Mouse (Mus musculus): Measurements from ENCODE around the gene Cers1. TPM values are rescaled to one million over a fixed set of nuclear protein-coding genes. Genes with fewer than 3 reads are reported as not detected.
A peak's percentile ranks its signal among the peaks of the same experiment; 100 is the strongest.

Gene Cers1
- total RNA-seq, 1 experiment: 1.9 TPM

- TF ChIP-seq CHD2 (IDR thresholded peaks at IDR 0.05; ENCODE audit: low read depth, low read length) (no peak), MAFK (IDR thresholded peaks at IDR 0.05; ENCODE audit: insufficient read depth, low read depth, low read length) (no peak), ZNF384 (IDR thresholded peaks at IDR 0.05; ENCODE audit: low read depth, low read length) (no peak), HCFC1 (IDR thresholded peaks at IDR 0.05; ENCODE audit: borderline replicate concordance, insufficient read depth, low read length) (no peak), ZC3H11A (IDR thresholded peaks at IDR 0.05; ENCODE audit: borderline replicate concordance, low read depth, low read length) (no peak)
- H3K4me3 ChIP-seq (ENCODE audit: insufficient read depth in 1 of 2, low read depth in 1 of 2, low read length in 2 of 2, poor library complexity in 1 of 2, severe bottlenecking in 1 of 2): no peak overlapping the region
- H3K9ac ChIP-seq (ENCODE audit: insufficient read depth, low read depth, low read length, poor library complexity, severe bottlenecking): no peak overlapping the region
- peaks cover 55% of the 10 kb centered on the region for H3K36me3 ChIP-seq (ENCODE audit: control insufficient read depth, insufficient read depth, low read length, poor library complexity, severe bottlenecking)
- in situ Hi-C loops (cut with MboI; ENCODE audit: low sequenced_read_pairs in 2 of 2, unreplicated experiment in 2 of 2): no loop called here
- peaks cover 0 to 36% of the 10 kb centered on the region in 2 experiments; a peak in 2 of 4 replicates for H3K4me1 ChIP-seq (ENCODE audit: control insufficient read depth in 2 of 2, insufficient read depth in 2 of 2, low read length in 2 of 2, poor library complexity in 1 of 2)
- H3K9me3 ChIP-seq (ENCODE audit: control insufficient read depth, insufficient read depth, low read depth, low read length): no peaks in the 10 kb centered on the region
- no peak overlapping the region for H3K27ac ChIP-seq (ENCODE audit: insufficient read depth, low read depth, low read length, poor library complexity, severe bottlenecking)
- no peak for DNase-seq (ENCODE audit: low read depth, low spot score)
These were observed 31.9 kb downstream of the Cers1 start for GRCm38 (mm10) chr8:70347443-70347842.

DNA sequence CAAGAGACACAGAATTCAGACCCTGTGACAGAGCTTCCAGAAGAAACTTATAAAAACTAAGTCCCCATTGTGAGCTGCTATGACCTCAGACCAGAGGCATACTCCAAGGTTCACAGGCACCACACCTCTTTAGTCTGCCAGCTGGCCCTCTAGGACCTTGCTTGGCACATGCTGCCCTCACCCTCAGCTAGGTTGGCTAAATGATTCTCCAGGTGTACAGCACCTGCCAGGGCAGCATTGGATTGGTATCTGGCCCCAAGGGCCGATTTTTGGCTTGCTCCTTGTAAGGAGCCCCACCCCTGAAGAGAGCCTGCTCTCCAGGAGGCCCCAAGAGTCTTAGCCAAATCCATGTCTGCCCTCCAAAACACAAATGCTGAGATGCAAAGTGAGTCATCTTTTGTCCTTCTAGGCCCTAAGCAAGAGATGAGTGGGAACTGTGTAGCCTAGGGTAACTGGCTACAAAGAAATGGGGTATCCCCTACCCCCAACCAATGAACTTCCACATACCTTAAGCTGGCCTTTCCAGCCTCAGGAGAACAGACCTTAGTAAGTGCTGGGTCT lies 32.4 kb downstream of the Cers1 start:
- Histone ChIP-seq H3K36me3 (ENCODE audit: control insufficient read depth, insufficient read depth, low read length, poor library complexity, severe bottlenecking) (peaks cover 51% of the 10 kb centered on the region), H3K4me1 (ENCODE audit: control insufficient read depth in 2 of 2, insufficient read depth in 2 of 2, low read length in 2 of 2, poor library complexity in 1 of 2) (peaks cover 0 to 36% of the 10 kb centered on the region in 2 experiments; a peak in 2 of 4 replicates), H3K9me3 (ENCODE audit: control insufficient read depth, insufficient read depth, low read depth, low read length) (no peaks in the 10 kb centered on the region), H3K27ac (ENCODE audit: insufficient read depth, low read depth, low read length, poor library complexity, severe bottlenecking) (no peak overlapping the region), H3K9ac (ENCODE audit: insufficient read depth, low read depth, low read length, poor library complexity, severe bottlenecking) (no peak overlapping the region), H3K4me3 (ENCODE audit: insufficient read depth in 1 of 2, low read depth in 1 of 2, low read length in 2 of 2, poor library complexity in 1 of 2, severe bottlenecking in 1 of 2) (no peak overlapping the region)
- TF ChIP-seq ZNF384 (IDR thresholded peaks at IDR 0.05; ENCODE audit: low read depth, low read length): no peak
- TF ChIP-seq HCFC1 (IDR thresholded peaks at IDR 0.05; ENCODE audit: borderline replicate concordance, insufficient read depth, low read length): no peak
- no peak for TF ChIP-seq CHD2 (IDR thresholded peaks at IDR 0.05; ENCODE audit: low read depth, low read length)
- in situ Hi-C loops (cut with MboI; ENCODE audit: low sequenced_read_pairs in 2 of 2, unreplicated experiment in 2 of 2): no loop called here
- no peak for DNase-seq (ENCODE audit: low read depth, low spot score)

GRCm38 (mm10) chr8:70351035-70351999 lies 35.7 kb downstream of the Cers1 start:
- H3K4me1 ChIP-seq (ENCODE audit: control insufficient read depth in 2 of 2, insufficient read depth in 2 of 2, low read length in 2 of 2, poor library complexity in 1 of 2): peaks cover 9 to 37% of the 10 kb centered on the region in 2 experiments
- no peak for DNase-seq (ENCODE audit: low read depth, low spot score)
- in situ Hi-C loops (cut with MboI; ENCODE audit: low sequenced_read_pairs in 2 of 2, unreplicated experiment in 2 of 2): no loop called here
- H3K36me3 ChIP-seq (ENCODE audit: control insufficient read depth, insufficient read depth, low read length, poor library complexity, severe bottlenecking): peaks cover 34% of the 10 kb centered on the region; the same call in 1 of the 2 replicates
- no peak for TF ChIP-seq ZNF384 (IDR thresholded peaks at IDR 0.05; ENCODE audit: low read depth, low read length)
- TF ChIP-seq MAFK (IDR thresholded peaks at IDR 0.05; ENCODE audit: insufficient read depth, low read depth, low read length): 0 out of 2 replicates have a peak, but pooled peaks have one; percentile 33
- no peak for TF ChIP-seq ZC3H11A (IDR thresholded peaks at IDR 0.05; ENCODE audit: borderline replicate concordance, low read depth, low read length)
- H3K9ac ChIP-seq (ENCODE audit: insufficient read depth, low read depth, low read length, poor library complexity, severe bottlenecking): peak overlapping the region; percentile 96
- H3K4me3 ChIP-seq (ENCODE audit: insufficient read depth in 1 of 2, low read depth in 1 of 2, low read length in 2 of 2, poor library complexity in 1 of 2, severe bottlenecking in 1 of 2): peak overlapping the region; percentile 79 to 91
- H3K27ac ChIP-seq (ENCODE audit: insufficient read depth, low read depth, low read length, poor library complexity, severe bottlenecking): no peak overlapping the region
- H3K9me3 ChIP-seq (ENCODE audit: control insufficient read depth, insufficient read depth, low read depth, low read length): no peaks in the 10 kb centered on the region

DNA sequence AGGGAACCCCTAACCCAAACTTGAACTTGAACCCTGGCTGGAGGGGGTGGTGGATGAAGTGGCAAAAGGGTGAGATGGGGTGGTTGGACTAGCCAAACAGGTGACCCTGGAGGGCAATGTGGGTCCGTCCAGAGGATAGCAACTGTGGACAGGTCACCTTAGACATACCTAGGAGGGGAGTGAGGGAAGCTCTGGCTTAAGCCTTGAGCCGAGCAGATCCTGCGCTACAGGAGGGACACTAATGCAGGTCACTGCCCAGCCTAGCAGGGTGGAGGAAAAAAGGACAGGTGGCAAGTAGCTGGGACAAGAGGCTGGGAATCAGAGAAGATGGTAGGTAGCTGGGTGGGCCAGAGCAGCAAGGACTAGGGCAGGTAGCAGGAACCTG lies 36.4 kb downstream of the Cers1 start:
- peak overlapping the region; percentile 96 for H3K9ac ChIP-seq (ENCODE audit: insufficient read depth, low read depth, low read length, poor library complexity, severe bottlenecking)
- no peaks in the 10 kb centered on the region for H3K9me3 ChIP-seq (ENCODE audit: control insufficient read depth, insufficient read depth, low read depth, low read length)
- H3K4me1 ChIP-seq (ENCODE audit: control insufficient read depth in 2 of 2, insufficient read depth in 2 of 2, low read length in 2 of 2, poor library complexity in 1 of 2): peaks cover 12 to 34% of the 10 kb centered on the region in 2 experiments
- no peak for TF ChIP-seq ZNF384 (IDR thresholded peaks at IDR 0.05; ENCODE audit: low read depth, low read length)
- TF ChIP-seq MAFK (IDR thresholded peaks at IDR 0.05; ENCODE audit: insufficient read depth, low read depth, low read length): no peak
- TF ChIP-seq HCFC1 (IDR thresholded peaks at IDR 0.05; ENCODE audit: borderline replicate concordance, insufficient read depth, low read length): no peak
- TF ChIP-seq ZC3H11A (IDR thresholded peaks at IDR 0.05; ENCODE audit: borderline replicate concordance, low read depth, low read length): no peak
- TF ChIP-seq CHD2 (IDR thresholded peaks at IDR 0.05; ENCODE audit: low read depth, low read length): no peak
- in situ Hi-C loops (cut with MboI; ENCODE audit: low sequenced_read_pairs in 2 of 2, unreplicated experiment in 2 of 2): no loop called here
- no peak for DNase-seq (ENCODE audit: low read depth, low spot score)
- H3K4me3 ChIP-seq (ENCODE audit: insufficient read depth in 1 of 2, low read depth in 1 of 2, low read length in 2 of 2, poor library complexity in 1 of 2, severe bottlenecking in 1 of 2): peak overlapping the region; percentile 79 to 91
- H3K27ac ChIP-seq (ENCODE audit: insufficient read depth, low read depth, low read length, poor library complexity, severe bottlenecking): no peak overlapping the region
- H3K36me3 ChIP-seq (ENCODE audit: control insufficient read depth, insufficient read depth, low read length, poor library complexity, severe bottlenecking): peaks cover 29% of the 10 kb centered on the region; the same call in 1 of the 2 replicates
